Comparison of ENCODE assay signal across 12 mouse cellular contexts in genomic region chr13:69636375-69636774, GRCm38 (mm10).
"Had no signal": no experiment of that assay in that cellular context is flagged by ENCODE, and none has a peak within 500 bp of the region (broad histone marks: within the 10 kb centered on the region; RNA-seq: fewer than 3 reads in every experiment).

No protein-coding gene starts in this region.

- H3K4me2 ChIP-seq: hindbrain, embryonic 13.5 days; limb, embryonic 12.5 days; lung, embryonic 15.5 days; midbrain, embryonic 12.5 days; neural tube, embryonic 13.5 days had no signal

- H3K27ac ChIP-seq: hindbrain, embryonic 13.5 days; hindbrain, postnatal 0 days; layer of hippocampus, adult 2 months; limb, embryonic 12.5 days; lung, embryonic 15.5 days; midbrain, embryonic 12.5 days; neural tube, embryonic 13.5 days had no signal

- DNase-seq: liver; liver, postnatal 0 days; right cerebral cortex, postnatal 25 days; thymus, postnatal 36 days had no signal

- H3K27me3 ChIP-seq: hindbrain, embryonic 13.5 days; limb, embryonic 12.5 days; lung, embryonic 15.5 days; midbrain, embryonic 12.5 days; neural tube, embryonic 13.5 days had no signal

- H3K9me3 ChIP-seq: hindbrain, embryonic 13.5 days; limb, embryonic 12.5 days; lung, embryonic 15.5 days; midbrain, embryonic 12.5 days; neural tube, embryonic 13.5 days had no signal

- H3K4me1 ChIP-seq: hindbrain, embryonic 13.5 days; limb, embryonic 12.5 days; lung, embryonic 15.5 days; midbrain, embryonic 12.5 days; neural tube, embryonic 13.5 days had no signal

- H3K4me3 ChIP-seq: hindbrain, embryonic 13.5 days; layer of hippocampus, adult 2 months; limb, embryonic 12.5 days; lung, embryonic 15.5 days; midbrain, embryonic 12.5 days; neural tube, embryonic 13.5 days had no signal

- ATAC-seq: hindbrain, postnatal 0 days; liver, postnatal 0 days; midbrain, embryonic 16.5 days had no signal

- H3K9ac ChIP-seq: hindbrain, embryonic 13.5 days; limb, embryonic 12.5 days; liver, postnatal 0 days; lung, embryonic 15.5 days; midbrain, embryonic 12.5 days; neural tube, embryonic 13.5 days had no signal
